Comparison of ENCODE assay signal across 33 mouse cellular contexts in the genomic region with DNA sequence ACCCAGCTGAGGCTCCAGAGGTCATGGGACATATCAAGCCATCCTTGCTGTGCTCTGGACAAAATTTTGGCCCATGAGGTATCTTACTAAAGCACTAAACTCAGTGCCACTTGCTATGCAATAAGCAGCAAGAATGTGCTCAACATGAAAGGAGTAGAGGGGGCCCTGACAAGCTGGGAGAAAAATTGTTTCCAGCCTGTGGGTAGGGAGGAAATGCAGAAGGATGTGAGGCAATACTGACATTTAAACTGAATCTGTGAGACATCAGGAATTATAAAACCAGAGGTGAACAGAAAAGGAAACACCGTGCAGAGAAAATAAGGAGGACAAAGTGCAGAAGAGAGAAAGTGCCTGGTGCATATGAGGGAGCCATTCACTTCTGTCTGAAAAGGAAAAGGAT.
"Had no signal": no experiment of that assay in that cellular context is flagged by ENCODE, and none has a peak within 500 bp of the region (broad histone marks: within the 10 kb centered on the region; RNA-seq: fewer than 3 reads in every experiment).

No protein-coding gene starts in this region.

- H3K4me2 ChIP-seq: limb, embryonic 12.5 days; limb, embryonic 13.5 days; limb, embryonic 15.5 days; liver, embryonic 11.5 days; liver, embryonic 12.5 days; liver, embryonic 13.5 days; liver, embryonic 15.5 days; lung, embryonic 14.5 days; lung, embryonic 15.5 days; midbrain, embryonic 11.5 days; midbrain, embryonic 12.5 days; midbrain, embryonic 13.5 days; midbrain, embryonic 15.5 days; neural tube, embryonic 12.5 days; neural tube, embryonic 13.5 days had no signal

- H3K9me3 ChIP-seq: limb, embryonic 10.5 days; limb, embryonic 12.5 days; limb, embryonic 13.5 days; limb, embryonic 15.5 days; liver, embryonic 12.5 days; liver, embryonic 13.5 days; liver, embryonic 15.5 days; lung, embryonic 15.5 days; megakaryocyte, embryonic 14.5 days; midbrain, embryonic 10.5 days; midbrain, embryonic 12.5 days; midbrain, embryonic 13.5 days; midbrain, embryonic 15.5 days; neural tube, embryonic 12.5 days; neural tube, embryonic 13.5 days had no signal

- H3K4me3 ChIP-seq: limb, embryonic 10.5 days; limb, embryonic 12.5 days; limb, embryonic 13.5 days; limb, embryonic 15.5 days; liver, embryonic 12.5 days; liver, embryonic 13.5 days; liver, embryonic 15.5 days; lung, embryonic 15.5 days; megakaryocyte, embryonic 14.5 days; midbrain, embryonic 10.5 days; midbrain, embryonic 12.5 days; midbrain, embryonic 13.5 days; midbrain, embryonic 15.5 days; myocyte; neural tube, embryonic 12.5 days; neural tube, embryonic 13.5 days had no signal

- H3K27ac ChIP-seq: limb, embryonic 10.5 days; limb, embryonic 12.5 days; limb, embryonic 13.5 days; limb, embryonic 15.5 days; liver, embryonic 12.5 days; liver, embryonic 13.5 days; liver, embryonic 14.5 days; liver, embryonic 15.5 days; lung, embryonic 15.5 days; macrophage; midbrain, embryonic 10.5 days; midbrain, embryonic 12.5 days; midbrain, embryonic 13.5 days; midbrain, embryonic 15.5 days; neural tube, embryonic 12.5 days; neural tube, embryonic 13.5 days had no signal

- DNase-seq: left cerebral cortex, postnatal 4 days; liver; liver, embryonic 13.5 days; liver, postnatal 0 days; lung, adult 18-20 months; lung, adult 2 months; lung, embryonic 14.5 days; lung, postnatal 10 days; lung, postnatal 14 days; lung, postnatal 36 days; lung, postnatal 4 days; midbrain, embryonic 14.5 days had no signal

- H3K27me3 ChIP-seq: limb, embryonic 12.5 days; limb, embryonic 13.5 days; limb, embryonic 15.5 days; liver, embryonic 13.5 days; liver, embryonic 15.5 days; lung, embryonic 15.5 days; midbrain, embryonic 12.5 days; midbrain, embryonic 13.5 days; midbrain, embryonic 15.5 days; neural tube, embryonic 12.5 days; neural tube, embryonic 13.5 days had no signal

- H3K36me3 ChIP-seq: limb, embryonic 10.5 days; limb, embryonic 12.5 days; limb, embryonic 13.5 days; limb, embryonic 15.5 days; liver, embryonic 12.5 days; liver, embryonic 13.5 days; liver, embryonic 15.5 days; lung, embryonic 15.5 days; midbrain, embryonic 10.5 days; midbrain, embryonic 12.5 days; midbrain, embryonic 13.5 days; midbrain, embryonic 15.5 days; neural tube, embryonic 12.5 days; neural tube, embryonic 13.5 days had no signal

- H3K4me1 ChIP-seq: limb, embryonic 15.5 days; liver, embryonic 13.5 days; liver, embryonic 15.5 days; megakaryocyte, embryonic 14.5 days; neural tube, embryonic 12.5 days had no signal

- ATAC-seq: liver, embryonic 12.5 days; liver, postnatal 0 days; lung, postnatal 0 days; midbrain, embryonic 13.5 days; midbrain, embryonic 15.5 days; midbrain, embryonic 16.5 days had no signal

- H3K9ac ChIP-seq: limb, embryonic 12.5 days; limb, embryonic 13.5 days; limb, embryonic 15.5 days; liver, embryonic 12.5 days; liver, embryonic 13.5 days; liver, embryonic 14.5 days; liver, embryonic 15.5 days; liver, postnatal 0 days; lung, embryonic 14.5 days; lung, embryonic 15.5 days; midbrain, embryonic 12.5 days; midbrain, embryonic 13.5 days; midbrain, embryonic 15.5 days; neural tube, embryonic 12.5 days; neural tube, embryonic 13.5 days had no signal
